Mouse (Mus musculus) intestine, postnatal 0 days (tissue): ENCODE measurements around the gene Ankrd11. TPM values are rescaled to one million over a fixed set of nuclear protein-coding genes. Genes with fewer than 3 reads are reported as not detected.

Experiments
- ATAC-seq: fragments of 200-750 bp; cut with Nextera tagmentation; 2 replicates; pipeline ENCODE4 v1.8.0; 2017; ENCODE audit warnings: mild to moderate bottlenecking, moderate TSS enrichment, moderate library complexity
- H3K27ac ChIP-seq: fragments of 300-500 bp; sonication (generic); 2 replicates; pipeline ENCODE4 v1.5.1; 2014; ENCODE audit warnings: mild to moderate bottlenecking, low read depth, low read length, moderate library complexity
- H3K27me3 ChIP-seq: fragments of 300-500 bp; sonication (generic); replicated peaks from 2 replicates; pipeline ENCODE4 v1.6.1; 2014; ENCODE audit warnings: low read length, mixed read lengths; ENCODE audit not compliant: control insufficient read depth, insufficient read depth
- H3K36me3 ChIP-seq: fragments of 300-500 bp; sonication (generic); 2 replicates; pipeline ENCODE4 v1.6.1; 2014; ENCODE audit warnings: mild to moderate bottlenecking, moderate library complexity; ENCODE audit not compliant: control insufficient read depth, insufficient read depth
- H3K4me1 ChIP-seq: fragments of 300-500 bp; sonication (generic); replicated peaks from 2 replicates; pipeline ENCODE4 v1.6.1; 2014; ENCODE audit warnings: antibody characterized with exemption, low read length, mixed read lengths; ENCODE audit not compliant: control insufficient read depth, insufficient read depth
- H3K4me2 ChIP-seq: fragments of 300-500 bp; sonication (generic); replicated peaks from 2 replicates; pipeline ENCODE4 v1.6.1; 2014; ENCODE audit warnings: low read depth, mild to moderate bottlenecking, moderate library complexity
- H3K4me3 ChIP-seq: fragments of 300-500 bp; sonication (generic); 2 replicates; pipeline ENCODE4 v1.5.1; 2014; ENCODE audit warnings: low read depth, low read length
- H3K9ac ChIP-seq: fragments of 300-500 bp; sonication (generic); 2 replicates; pipeline ENCODE4 v1.6.1; 2014; ENCODE audit warnings: mild to moderate bottlenecking, low read depth, low read length
- H3K9me3 ChIP-seq: fragments of 300-500 bp; sonication (generic); 2 replicates; pipeline ENCODE4 v1.6.1; 2016; ENCODE audit warnings: mixed run types; ENCODE audit not compliant: control insufficient read depth
- CTCF ChIP-seq: sonication (generic); IDR thresholded peaks from 2 replicates; pipeline ENCODE4 v1.5.1; 2016; ENCODE audit warnings: low read depth, mild to moderate bottlenecking, control low read depth, antibody characterized with exemption, moderate library complexity
- WGBS: fragments of 180-500 bp; shearing (Covaris S2); extraction: QIAGEN DNeasy Blood & Tissue Kit; methylation state at CpG from one replicate; pipeline ENCODE4 v1.1.7; 2014; 5-methylcytosine and 5-hydroxymethylcytosine counted together
- polyA plus RNA-seq: library from polyadenylated mRNA; unstranded; fragments of >200 nt; fragmentation: Nextera tagmentation; extraction: Ambion mirVana; gene quantifications from 2 replicates; pipeline ENCODE4 v1.2.1, GENCODE M21; 2015

Ankrd11 gene
- polyA plus RNA-seq, 1 experiment from 2014 or later, result 41.2 TPM

DNA sequence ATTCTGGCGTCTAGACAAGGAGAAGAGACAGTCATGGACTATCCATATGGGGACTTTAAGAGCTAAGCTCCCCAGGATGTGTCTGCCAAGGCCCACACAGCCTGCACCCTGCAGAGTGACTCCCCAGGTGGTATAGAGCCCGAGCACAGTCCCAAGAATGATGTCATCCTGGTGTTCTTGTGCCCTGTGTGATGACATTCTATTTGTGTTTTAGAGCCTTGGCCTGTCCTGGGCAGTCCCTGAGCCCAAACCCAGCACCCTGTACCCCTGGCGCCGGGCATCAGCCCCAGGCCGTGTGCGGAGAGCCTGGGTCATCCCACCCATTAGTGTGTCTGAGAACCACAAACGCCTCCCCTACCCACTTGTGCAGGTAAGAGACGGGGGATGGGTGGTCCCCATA is 185.8 kb downstream of the Ankrd11 start:
- no peak for ATAC-seq
- no peak for TF ChIP-seq CTCF
- Histone ChIP-seq H3K27me3 (no peaks in the 10 kb centered on the region), H3K9ac (no peak overlapping the region), H3K36me3 (no peaks in the 10 kb centered on the region), H3K4me3 (no peak overlapping the region), H3K4me1 (no peaks in the 10 kb centered on the region), H3K4me2 (no peak overlapping the region), H3K27ac (no peak overlapping the region), H3K9me3 (no peaks in the 10 kb centered on the region)
- 78% methylated on average over 8 of the region's 8 CpGs for WGBS

DNA sequence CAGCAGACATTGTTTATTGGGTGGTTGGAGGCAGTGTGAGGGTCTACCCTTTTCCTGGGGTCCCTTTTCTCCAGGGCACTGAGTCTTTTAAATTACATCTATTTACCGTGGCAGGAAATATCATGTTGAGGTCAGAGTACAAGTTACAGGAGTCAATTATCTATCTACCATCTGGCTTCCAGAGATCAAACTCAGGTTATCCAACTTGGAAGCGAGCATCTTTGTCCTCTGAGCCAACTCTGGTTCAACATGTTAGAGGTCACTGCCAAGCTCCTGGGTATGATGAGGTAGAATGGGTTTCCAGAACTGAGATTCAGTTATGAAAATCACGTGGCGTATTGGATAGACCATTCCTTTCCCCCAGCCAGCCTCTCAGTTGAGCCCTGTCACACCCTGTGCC is 187.0 kb downstream of the Ankrd11 start:
- Histone ChIP-seq H3K27ac (no peak overlapping the region), H3K27me3 (no peaks in the 10 kb centered on the region), H3K9ac (no peak overlapping the region), H3K4me3 (no peak overlapping the region), H3K4me2 (no peak overlapping the region), H3K4me1 (no peaks in the 10 kb centered on the region), H3K36me3 (no peaks in the 10 kb centered on the region), H3K9me3 (no peaks in the 10 kb centered on the region)
- no peak for ATAC-seq
- no peak for TF ChIP-seq CTCF
- WGBS, result 65% methylated on average over 4 of the region's 4 CpGs

DNA sequence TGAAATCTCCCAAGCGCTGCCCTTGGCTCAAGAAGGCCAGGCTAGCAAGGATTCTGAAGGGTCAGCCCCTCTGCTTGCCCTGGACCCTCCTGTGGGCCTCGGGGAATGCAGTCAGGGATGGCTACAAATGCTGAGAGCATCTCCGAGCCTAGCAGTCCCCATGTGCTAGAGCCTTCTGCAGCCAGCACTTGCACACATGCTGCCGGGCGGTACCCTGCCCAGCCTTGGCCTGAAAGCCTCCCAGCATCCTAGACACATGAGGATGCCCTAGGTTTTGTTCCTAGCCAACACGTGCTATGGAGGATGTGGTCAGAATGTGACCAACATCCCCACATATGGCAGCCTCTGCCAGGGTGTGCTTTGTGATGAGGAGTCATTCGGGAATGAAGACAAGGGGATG is 187.7 kb downstream of the Ankrd11 start:
- no peak overlapping the region for H3K4me3 ChIP-seq
- no peak overlapping the region for H3K9ac ChIP-seq
- 63% methylated on average over 7 of the region's 7 CpGs for WGBS
- no peaks in the 10 kb centered on the region for H3K27me3 ChIP-seq
- no peak overlapping the region for H3K27ac ChIP-seq
- TF ChIP-seq CTCF, result no peak
- no peaks in the 10 kb centered on the region for H3K4me1 ChIP-seq
- H3K36me3 ChIP-seq, result no peaks in the 10 kb centered on the region
- no peak overlapping the region for H3K4me2 ChIP-seq
- ATAC-seq, result no peak
- no peaks in the 10 kb centered on the region for H3K9me3 ChIP-seq

DNA sequence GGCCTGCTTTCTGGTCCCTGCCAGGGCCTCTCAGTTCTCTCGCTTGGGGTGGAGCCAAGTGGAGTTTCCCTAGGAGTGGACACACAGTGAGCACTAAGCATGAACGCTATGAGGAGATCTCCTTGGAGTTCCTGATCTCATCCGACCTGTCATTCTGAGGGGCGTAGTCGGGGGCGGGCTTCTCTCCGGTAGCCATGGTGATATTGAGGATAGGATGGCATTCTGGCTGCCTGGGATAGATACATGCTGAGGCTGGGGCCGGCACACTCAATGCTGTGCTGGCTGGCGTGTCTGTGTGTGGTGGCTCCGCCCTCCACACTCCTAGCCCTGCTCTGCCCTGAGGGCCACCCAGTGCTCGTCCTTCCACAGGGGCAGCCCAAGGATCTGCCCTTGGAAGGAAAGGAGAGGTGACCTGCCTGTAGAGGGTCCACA is 188.7 kb downstream of the Ankrd11 start:
- TF ChIP-seq CTCF, result no peak
- H3K9ac ChIP-seq, result no peak overlapping the region
- no peaks in the 10 kb centered on the region for H3K9me3 ChIP-seq
- no peaks in the 10 kb centered on the region for H3K27me3 ChIP-seq
- no peak overlapping the region for H3K4me3 ChIP-seq
- no peaks in the 10 kb centered on the region for H3K4me1 ChIP-seq
- no peak overlapping the region for H3K27ac ChIP-seq
- no peaks in the 10 kb centered on the region for H3K36me3 ChIP-seq
- WGBS, result 21% methylated on average over 11 of the region's 11 CpGs
- no peak overlapping the region for H3K4me2 ChIP-seq
- peak; percentile 17; the same call in 1 of the 2 replicates for ATAC-seq

DNA sequence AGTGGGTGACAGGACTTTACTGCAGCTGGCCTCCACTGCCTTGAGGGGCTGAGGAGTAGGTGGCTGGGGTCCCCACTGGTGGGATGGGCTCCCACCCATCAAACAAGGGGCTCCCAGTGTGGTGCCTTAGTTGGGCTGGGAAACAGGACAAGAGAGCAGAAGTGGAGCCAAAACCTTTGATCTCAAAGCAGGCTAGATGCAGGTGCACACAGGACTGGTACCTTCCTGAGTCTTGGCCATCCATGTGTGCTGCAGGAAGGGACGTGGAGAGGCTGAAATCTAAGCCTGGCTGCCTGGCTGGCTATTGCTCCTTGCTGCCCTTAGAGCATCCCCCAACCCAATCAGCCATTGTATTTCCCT is 189.6 kb downstream of the Ankrd11 start:
- Histone ChIP-seq H3K36me3 (no peaks in the 10 kb centered on the region), H3K9ac (no peak overlapping the region), H3K9me3 (no peaks in the 10 kb centered on the region), H3K27ac (no peak overlapping the region), H3K4me1 (no peaks in the 10 kb centered on the region), H3K27me3 (no peaks in the 10 kb centered on the region), H3K4me2 (no peak overlapping the region), H3K4me3 (no peak overlapping the region)
- TF ChIP-seq CTCF, result no peak
- ATAC-seq, result no peak
- WGBS, result 53% methylated on average over 1 of the region's 1 CpGs

DNA sequence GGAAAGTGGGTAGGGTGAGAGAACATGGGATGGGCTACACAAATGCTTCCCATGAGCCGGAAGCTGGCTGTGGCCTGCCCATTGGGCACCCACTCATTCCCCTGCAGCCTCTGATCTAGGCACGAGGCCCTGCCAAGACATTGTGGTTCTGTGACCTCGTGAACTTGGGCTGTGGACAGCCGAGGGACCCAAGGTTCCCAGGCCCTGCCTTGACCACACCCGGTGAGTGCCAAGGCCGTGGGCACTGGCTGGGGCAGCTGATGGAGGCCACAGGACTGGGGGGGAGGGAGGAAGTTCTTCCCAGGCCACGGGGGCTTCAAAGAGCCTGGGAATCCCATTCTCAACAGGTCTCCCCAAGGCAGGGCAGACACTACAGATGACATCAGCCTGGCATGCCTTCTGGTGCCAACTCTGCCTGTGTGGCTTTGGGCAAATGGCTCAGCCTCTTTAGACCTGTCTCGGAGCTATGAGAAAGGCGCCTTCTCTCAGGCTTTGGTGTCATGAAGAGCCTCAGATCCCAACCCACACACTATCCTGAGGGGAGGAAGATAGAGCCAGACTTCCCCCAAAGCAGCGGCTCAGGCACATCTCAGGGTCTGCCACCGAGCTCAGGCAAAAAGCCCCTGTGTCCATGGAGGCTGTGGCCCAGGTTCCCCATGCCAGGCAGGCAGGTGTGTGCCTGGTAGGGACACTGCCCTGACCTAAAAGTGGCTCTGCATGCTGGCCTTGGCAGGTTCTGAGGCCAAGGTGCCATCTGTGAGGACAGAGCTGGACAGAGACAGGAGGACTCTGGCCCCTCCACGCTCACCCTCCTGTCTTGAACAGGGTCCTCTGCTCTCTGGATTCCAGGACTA is 190.2 kb downstream of the Ankrd11 start:
- no peaks in the 10 kb centered on the region for H3K4me1 ChIP-seq
- H3K9me3 ChIP-seq, result no peaks in the 10 kb centered on the region
- H3K4me2 ChIP-seq, result no peak overlapping the region
- no peak overlapping the region for H3K9ac ChIP-seq
- no peak overlapping the region for H3K4me3 ChIP-seq
- TF ChIP-seq CTCF, result no peak
- no peaks in the 10 kb centered on the region for H3K36me3 ChIP-seq
- WGBS, result 83% methylated on average over 12 of the region's 12 CpGs
- ATAC-seq, result no peak
- H3K27ac ChIP-seq, result no peak overlapping the region
- no peaks in the 10 kb centered on the region for H3K27me3 ChIP-seq
